Comparison of ENCODE assay signal across 9 mouse cellular contexts in genomic region chr19:42325894-42326293, GRCm38 (mm10).
A peak's percentile ranks its signal among the peaks of the same experiment; 100 is the strongest.
DNase-seq lines count a peak whose midpoint lies in the region; ATAC-seq and TF ChIP-seq lines count a peak whose summit lies in the region.
"Had no signal": no experiment of that assay in that cellular context is flagged by ENCODE, and none has a peak within 500 bp of the region (broad histone marks: within the 10 kb centered on the region; RNA-seq: fewer than 3 reads in every experiment).

No protein-coding gene starts in this region.

- no peak for TF ChIP-seq POLR2A in heart, adult 2 months (IDR thresholded peaks at IDR 0.05; ENCODE audit: insufficient read depth, low read depth, low read length)

- no peak for ATAC-seq in heart, embryonic 11.5 days (replicated peaks; ENCODE audit: insufficient number of reproducible peaks, low FRiP score, low TSS enrichment)
- no peak for ATAC-seq in megakaryocyte-erythroid progenitor cell, adult 5-6 weeks (replicated peaks; ENCODE audit: low FRiP score, low TSS enrichment, poor library complexity, severe bottlenecking)

- no peaks in the 10 kb centered on the region for H3K27me3 ChIP-seq in heart, adult 2 months (ENCODE audit: control insufficient read depth, insufficient read depth, low read length)
- peaks cover 10% of the 10 kb centered on the region for H3K27me3 ChIP-seq in heart, embryonic 11.5 days (ENCODE audit: control insufficient read depth, insufficient read depth, low read length)

- no peak overlapping the region for H3K27ac ChIP-seq in heart, adult 2 months
- no peak overlapping the region for H3K27ac ChIP-seq in heart, embryonic 11.5 days (ENCODE audit: low read depth, low read length)
- H3K27ac ChIP-seq in ES-E14 (ENCODE audit: insufficient read depth, low read depth, low read length, poor library complexity, severe bottlenecking), result no peak overlapping the region
- H3K27ac ChIP-seq: heart, embryonic 13.5 days had no signal

- no peak overlapping the region for H3K4me2 ChIP-seq in heart, embryonic 11.5 days
- H3K4me2 ChIP-seq: heart, embryonic 13.5 days had no signal

- H3K79me2 ChIP-seq in heart, adult 2 months (replicated peaks; ENCODE audit: control insufficient read depth, insufficient read depth, low read length), result no peaks in the 10 kb centered on the region

- in situ Hi-C loops in ES-E14 (cut with MboI; ENCODE audit: low sequenced_read_pairs in 2 of 2, unreplicated experiment in 2 of 2), result no loop called here

- H3K36me3 ChIP-seq in heart, adult 2 months (ENCODE audit: control insufficient read depth, insufficient read depth, low read length), result no peaks in the 10 kb centered on the region
- no peaks in the 10 kb centered on the region for H3K36me3 ChIP-seq in heart, embryonic 11.5 days (ENCODE audit: control insufficient read depth, insufficient read depth, low read length)
- no peaks in the 10 kb centered on the region for H3K36me3 ChIP-seq in ES-E14 (ENCODE audit: control insufficient read depth, insufficient read depth, low read length, poor library complexity, severe bottlenecking)
- H3K36me3 ChIP-seq: heart, embryonic 13.5 days had no signal

- DNase-seq in heart, adult 2 months, result peak; percentile 45 to 56
- peak; percentile 81 for DNase-seq in ES-E14 (ENCODE audit: low read depth, low spot score)
- DNase-seq in embryo, embryonic 9.5 days (ENCODE audit: extremely low spot score), result peak; percentile 78
- peak; percentile 5 for DNase-seq in induced T-regulatory cell, adult 2 months (ENCODE audit: low read depth)
- DNase-seq in lung, postnatal 4 days, result peak; percentile 63 to 73
- DNase-seq in layer of hippocampus, adult 9-10 months (ENCODE audit: low spot score), result no peak

- no peak for TF ChIP-seq EP300 in heart, adult 2 months (IDR thresholded peaks at IDR 0.05; ENCODE audit: insufficient read depth, low read depth, low read length)

- intact Hi-C loops in heart, adult 2 months (cut with DNase I), result no loop called here

- no peak overlapping the region for H3K4me3 ChIP-seq in heart, adult 2 months
- H3K4me3 ChIP-seq in heart, embryonic 11.5 days (ENCODE audit: low read depth, low read length), result no peak overlapping the region
- H3K4me3 ChIP-seq in ES-E14 (ENCODE audit: insufficient read depth in 1 of 2, low read depth in 1 of 2, low read length in 2 of 2, poor library complexity in 1 of 2, severe bottlenecking in 1 of 2), result no peak overlapping the region
- H3K4me3 ChIP-seq: heart, embryonic 13.5 days had no signal

- H3K9me3 ChIP-seq in heart, embryonic 11.5 days (replicated peaks; ENCODE audit: control insufficient read depth, low read length), result no peaks in the 10 kb centered on the region
- no peaks in the 10 kb centered on the region for H3K9me3 ChIP-seq in ES-E14 (ENCODE audit: control insufficient read depth, insufficient read depth, low read depth, low read length)
- H3K9me3 ChIP-seq: heart, embryonic 13.5 days had no signal

- H3K4me1 ChIP-seq in heart, adult 2 months (ENCODE audit: control insufficient read depth, insufficient read depth, low read length), result no peaks in the 10 kb centered on the region
- no peaks in the 10 kb centered on the region for H3K4me1 ChIP-seq in heart, embryonic 11.5 days (ENCODE audit: control insufficient read depth, insufficient read depth, low read length)
- H3K4me1 ChIP-seq in ES-E14 (ENCODE audit: control insufficient read depth in 2 of 2, insufficient read depth in 2 of 2, low read length in 2 of 2, poor library complexity in 1 of 2), result peaks cover 4 to 22% of the 10 kb centered on the region in 2 experiments; a peak in 2 of 4 replicates
- H3K4me1 ChIP-seq: heart, embryonic 13.5 days had no signal

- TF ChIP-seq CTCF in heart, adult 2 months (IDR thresholded peaks at IDR 0.05), result no peak

- WGBS in heart, adult 2 months, result 5% methylated on average over 11 of the region's 11 CpGs
- 5% methylated on average over 11 of the region's 11 CpGs for WGBS in heart, embryonic 11.5 days (ENCODE audit: insufficient replicate concordance)

- H3K9ac ChIP-seq in heart, adult 2 months (ENCODE audit: low read depth, low read length), result no peak overlapping the region
- no peak overlapping the region for H3K9ac ChIP-seq in heart, embryonic 11.5 days (ENCODE audit: low read depth, low read length)
- no peak overlapping the region for H3K9ac ChIP-seq in ES-E14 (ENCODE audit: insufficient read depth, low read depth, low read length, poor library complexity, severe bottlenecking)
- H3K9ac ChIP-seq: heart, embryonic 13.5 days had no signal

TF ChIP-seq in ES-E14, 5 proteins besides CTCF, POLR2A, EP300 and RAD21:
- no peak for TF ChIP-seq MAFK (IDR thresholded peaks at IDR 0.05; ENCODE audit: insufficient read depth, low read depth, low read length)
- no peak for TF ChIP-seq CHD2 (IDR thresholded peaks at IDR 0.05; ENCODE audit: low read depth, low read length)
- no peak for TF ChIP-seq ZC3H11A (IDR thresholded peaks at IDR 0.05; ENCODE audit: borderline replicate concordance, low read depth, low read length)
- TF ChIP-seq ZNF384 (IDR thresholded peaks at IDR 0.05; ENCODE audit: low read depth, low read length), result no peak
- no peak for TF ChIP-seq HCFC1 (IDR thresholded peaks at IDR 0.05; ENCODE audit: borderline replicate concordance, insufficient read depth, low read length)
